Mouse (Mus musculus) heart, adult 2 months (tissue): ENCODE data around the gene Bnc1.

Experiments
- CTCF ChIP-seq: fragments of 200-600 bp; IDR thresholded peaks from 2 replicates; pipeline ENCODE4 v1.8.1; 2022; ENCODE audit warnings: antibody characterized with exemption, mild to moderate bottlenecking, moderate library complexity
- POLR2A ChIP-seq: fragments of 200-500 bp; IDR thresholded peaks from 2 replicates; pipeline ENCODE4 v1.6.1; 2011; ENCODE audit warnings: mild to moderate bottlenecking, low read depth, low read length, control low read depth; ENCODE audit not compliant: insufficient read depth

DNA sequence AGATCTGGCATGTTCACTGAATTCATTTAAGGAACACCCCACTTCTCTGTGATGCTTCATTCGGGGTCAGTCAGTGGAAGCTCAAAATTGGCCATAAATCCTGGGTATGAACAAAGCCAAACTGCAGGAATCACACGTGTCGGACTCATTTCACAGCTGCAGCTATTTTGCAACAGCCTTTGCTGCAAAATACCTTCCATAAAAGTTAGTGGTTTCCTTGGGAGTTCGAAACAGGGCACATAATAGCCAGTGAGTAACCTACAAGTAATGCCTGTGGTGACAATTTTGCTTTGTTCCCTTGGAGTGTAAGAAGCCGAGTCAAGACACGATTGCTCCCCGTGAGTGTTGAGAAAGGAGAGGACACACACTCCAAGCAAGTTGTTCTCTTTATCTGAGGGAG lies 7.3 kb upstream of the Bnc1 start:
- TF ChIP-seq POLR2A (no peak), CTCF (no peak)
